Mouse (Mus musculus) yolk sac, embryonic 10.5 days (tissue): ENCODE results near the gene Gnptab.
A peak's percentile ranks its signal among the peaks of the same experiment; 100 is the strongest.
"Not testable (repeated sequence)": the region's sequence is repeated elsewhere in the genome, so short reads cannot be mapped to it uniquely, and the experiment has no call there.

Source experiments
- DNase-seq: peaks from one replicate; pipeline ENCODE4 v3.0.0-alpha.2; 2017; ENCODE audit warnings: low spot score

The Gnptab gene

DNA sequence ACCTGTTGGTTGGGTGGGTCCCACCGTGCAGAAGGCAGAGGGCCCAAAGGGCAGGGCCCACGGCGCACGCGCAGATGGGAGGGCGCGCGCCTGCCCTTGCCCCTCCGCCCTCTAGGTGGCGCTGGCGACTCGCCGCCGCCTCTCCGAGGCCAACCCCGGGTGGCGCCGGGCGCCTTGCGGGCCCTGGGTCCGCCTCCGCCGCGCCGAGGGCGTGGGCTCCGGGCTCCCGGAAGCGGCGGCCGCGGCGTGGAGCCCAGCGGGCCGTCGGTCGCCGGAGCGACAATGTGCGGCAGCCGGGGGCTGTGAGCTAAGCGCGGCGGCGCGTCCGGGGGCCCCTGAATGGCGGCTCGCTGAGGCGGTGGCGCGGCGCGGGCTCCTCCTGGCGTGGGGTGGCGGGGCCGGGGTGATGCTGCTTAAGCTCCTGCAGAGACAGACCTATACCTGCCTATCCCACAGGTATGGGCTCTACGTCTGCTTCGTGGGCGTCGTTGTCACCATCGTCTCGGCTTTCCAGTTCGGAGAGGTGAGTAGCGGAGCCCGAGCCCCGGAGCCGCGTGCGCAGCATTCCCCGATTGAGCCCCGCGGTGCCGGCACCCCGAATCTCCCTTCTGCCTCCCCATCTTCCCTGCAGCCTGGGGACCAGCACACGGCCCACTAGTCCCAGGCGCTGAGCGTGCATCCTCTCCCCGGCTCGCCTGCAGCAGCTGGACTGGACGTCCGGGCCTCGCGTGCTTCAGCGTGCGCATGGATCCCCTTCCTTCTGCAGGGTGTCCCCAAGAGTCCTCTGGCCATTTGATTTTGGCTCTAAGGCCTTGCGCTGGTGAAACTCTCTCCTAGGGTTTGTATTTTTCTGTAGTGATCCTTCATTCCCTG lies at the start of gene Gnptab, which contains the start of gene Dram1:
Gnptab (plus strand) TSS at position 120 of the 873 bp plus-strand sequence.
Dram1 (minus strand) TSS at position 68 of the 873 bp plus-strand sequence.
- peak; percentile 80 for DNase-seq

DNA sequence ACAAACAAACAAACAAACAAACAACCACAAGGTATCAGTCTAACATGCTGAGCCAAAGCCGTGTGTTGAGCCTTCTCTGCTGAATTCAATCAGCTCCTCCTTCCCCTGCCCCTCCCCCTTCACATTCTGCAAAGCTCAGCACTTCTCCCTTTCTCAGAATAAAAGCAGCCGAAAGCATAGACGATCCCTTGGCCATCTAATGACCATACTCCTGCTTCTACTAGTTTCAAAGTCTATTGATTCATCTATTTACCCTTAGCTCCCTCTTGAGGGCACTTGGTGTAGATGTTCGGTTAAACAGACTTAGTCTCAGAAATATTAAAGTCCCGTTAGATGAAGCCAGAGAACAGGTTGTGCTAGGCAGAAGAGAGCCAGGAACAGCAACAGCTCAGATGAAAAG lies 48.2 kb upstream of the Gnptab start:
- no peak for DNase-seq

DNA sequence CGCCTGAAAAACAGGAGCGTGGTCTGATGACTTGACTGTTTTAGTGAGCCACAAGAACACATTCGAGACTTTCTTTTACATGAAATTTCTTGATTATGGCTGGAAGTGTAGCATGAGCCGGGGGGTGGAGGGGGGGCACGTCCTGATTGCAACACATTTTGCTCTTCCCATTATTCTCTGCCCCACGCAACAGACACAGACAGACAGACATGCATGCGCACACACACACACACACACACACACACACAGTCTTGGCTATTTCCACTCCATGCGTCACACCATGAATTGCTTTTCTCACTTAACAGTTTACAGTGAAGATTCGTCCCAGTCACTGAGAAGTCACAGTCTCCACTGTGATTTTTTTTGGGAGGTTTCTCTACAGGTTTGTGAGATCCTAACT lies 38.3 kb upstream of the Gnptab start:
- DNase-seq: no peak

DNA sequence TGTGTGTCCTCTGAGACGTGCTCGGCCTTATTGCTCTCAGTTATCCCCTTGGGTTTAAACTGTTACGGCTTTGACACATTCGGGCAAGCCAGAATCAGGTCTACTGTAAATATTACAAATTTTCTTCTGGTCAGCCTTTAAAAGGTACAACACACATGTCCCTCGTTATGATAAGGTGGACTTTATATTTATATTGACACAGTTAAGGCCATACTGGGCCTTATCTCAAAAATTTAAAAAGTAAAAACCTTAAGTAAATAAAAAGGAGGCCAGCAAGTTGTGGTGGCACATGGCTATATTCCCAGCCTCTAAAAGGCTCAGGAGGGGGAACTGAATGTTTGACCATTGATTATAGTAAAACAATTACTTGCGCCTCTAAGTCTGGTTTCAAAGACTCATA lies 37.6 kb upstream of the Gnptab start:
- DNase-seq: no peak

DNA sequence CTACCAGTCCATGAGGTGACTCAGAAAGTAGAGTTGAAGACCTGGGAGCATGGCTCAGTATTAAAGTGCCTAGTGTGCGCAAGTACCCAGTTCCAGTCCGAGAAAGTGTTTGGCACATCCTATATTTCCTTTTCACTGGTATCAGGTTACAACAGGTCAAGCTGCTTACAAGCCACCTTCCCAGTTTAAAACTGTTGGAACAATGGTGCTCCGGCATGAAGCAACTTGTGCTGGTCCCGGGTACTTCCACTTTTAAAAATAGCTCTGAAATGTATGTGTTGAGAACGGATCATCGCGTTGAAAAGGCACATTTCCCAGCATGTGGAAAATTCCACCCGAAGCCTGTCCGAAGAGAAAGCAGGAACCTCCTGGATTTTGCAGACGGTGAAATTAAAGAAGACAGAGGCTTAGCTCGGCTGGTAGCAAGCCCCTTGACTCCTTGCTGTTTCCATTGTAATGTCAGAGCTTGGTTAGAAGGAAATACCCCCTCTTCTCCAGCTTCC lies 33.0 kb upstream of the Gnptab start:
- DNase-seq: no peak

DNA sequence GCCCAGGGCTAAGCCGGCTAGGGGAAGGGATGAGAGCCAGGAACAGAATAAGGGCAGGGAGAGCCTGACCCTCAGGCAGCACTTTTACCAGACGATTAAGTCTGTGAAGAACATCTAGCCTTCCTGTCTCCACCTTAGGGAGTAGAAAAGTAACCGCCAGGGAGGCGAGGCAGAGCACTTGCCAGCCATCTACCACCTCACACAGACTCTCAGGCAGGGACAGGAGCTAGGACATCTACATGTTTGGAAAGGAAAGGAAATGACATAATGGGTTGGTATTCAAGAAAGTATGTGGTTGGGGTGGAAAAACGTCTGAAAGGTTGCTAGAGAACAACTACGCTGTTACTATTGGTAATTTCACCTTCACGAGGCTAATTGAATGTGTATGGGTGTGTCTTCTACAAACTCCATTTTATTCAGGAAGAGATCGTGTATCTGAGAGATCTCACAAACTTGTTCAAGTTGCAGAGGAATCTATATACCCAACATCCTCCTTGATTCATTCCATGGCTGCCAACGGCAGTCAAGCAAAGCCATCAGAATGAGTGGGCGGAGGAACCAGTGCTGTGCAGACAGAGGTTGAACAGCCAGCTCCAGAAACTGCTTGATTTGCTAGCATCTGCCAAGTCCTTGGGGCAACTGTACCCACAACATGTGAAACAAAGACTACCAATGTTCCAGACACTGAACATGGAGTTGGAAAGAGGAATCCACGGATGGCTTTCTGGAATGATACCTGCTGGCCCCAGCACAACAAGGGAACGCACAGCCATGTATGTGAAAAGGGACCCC lies 32.3 kb upstream of the Gnptab start:
- no peak for DNase-seq

DNA sequence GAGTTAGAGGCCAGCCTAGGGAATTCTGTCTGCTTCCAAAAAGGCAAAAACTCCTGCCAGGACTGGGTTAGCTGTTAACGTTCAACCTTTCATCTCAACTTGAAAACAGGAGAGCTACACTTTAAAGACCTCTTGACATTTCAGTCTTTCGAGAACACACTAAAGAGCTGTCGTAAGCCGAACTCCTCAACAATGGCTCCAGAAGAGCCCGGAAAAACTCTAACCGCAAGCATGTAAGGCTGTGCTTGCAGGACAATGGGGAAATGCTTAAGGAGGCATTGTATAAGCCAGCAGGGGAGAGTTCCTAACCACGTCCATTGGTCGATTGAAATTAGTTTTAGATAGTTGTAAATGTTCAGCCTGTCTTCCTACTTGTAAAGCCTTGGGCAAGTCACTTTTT lies 29.1 kb upstream of the Gnptab start:
- DNase-seq: no peak

DNA sequence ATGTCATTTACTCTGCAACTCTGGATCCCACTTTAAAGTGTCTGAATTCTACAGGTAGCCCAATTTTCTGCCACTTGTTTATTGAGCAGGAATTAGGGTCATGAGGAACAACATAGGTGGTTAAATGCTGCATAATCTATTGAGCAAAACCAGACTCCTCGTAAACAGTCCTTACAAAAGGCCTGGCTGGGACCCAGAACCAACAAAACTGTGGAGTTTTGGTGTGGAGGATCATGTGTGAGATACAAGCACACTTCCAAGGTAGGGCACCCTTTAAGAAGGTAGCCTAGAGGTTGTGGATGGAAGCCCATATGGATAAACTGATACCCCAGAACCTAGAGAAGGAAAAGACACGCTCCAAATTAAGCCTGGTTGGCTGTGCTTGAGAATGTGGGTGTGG lies 28.2 kb upstream of the Gnptab start:
- no peak for DNase-seq

DNA sequence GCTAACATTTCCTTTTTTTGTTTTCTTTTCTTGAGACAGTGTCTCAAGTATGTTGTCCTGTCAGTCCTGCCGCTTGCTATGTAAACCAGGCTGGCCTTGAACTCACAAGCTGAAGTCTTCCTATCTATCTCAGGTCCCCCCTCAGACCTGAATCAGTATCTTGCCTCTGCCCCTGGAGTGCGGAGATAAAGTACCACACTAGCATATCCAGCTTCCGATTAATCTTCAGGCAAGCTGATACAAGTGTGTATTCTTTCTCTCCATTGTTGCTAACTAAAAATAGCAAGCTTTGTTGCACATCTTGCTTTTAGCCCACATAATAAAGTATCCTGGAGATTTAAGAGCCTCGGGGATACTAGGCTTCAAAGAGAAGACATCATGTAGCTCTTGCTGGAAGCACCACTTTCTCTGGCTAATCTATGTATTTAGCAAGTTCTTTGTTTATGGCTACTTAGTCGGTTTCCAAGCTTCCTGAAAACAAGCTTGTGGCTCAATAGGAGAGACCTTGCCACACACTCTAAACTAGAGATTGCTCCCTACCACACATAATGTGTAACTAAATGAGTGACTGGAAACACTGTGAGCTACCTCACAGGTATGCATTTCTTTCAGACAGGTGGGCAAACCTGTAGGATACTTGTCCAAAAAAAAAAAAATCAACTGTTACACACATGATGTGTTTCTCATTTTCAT lies 27.4 kb upstream of the Gnptab start:
- DNase-seq: no peak

DNA sequence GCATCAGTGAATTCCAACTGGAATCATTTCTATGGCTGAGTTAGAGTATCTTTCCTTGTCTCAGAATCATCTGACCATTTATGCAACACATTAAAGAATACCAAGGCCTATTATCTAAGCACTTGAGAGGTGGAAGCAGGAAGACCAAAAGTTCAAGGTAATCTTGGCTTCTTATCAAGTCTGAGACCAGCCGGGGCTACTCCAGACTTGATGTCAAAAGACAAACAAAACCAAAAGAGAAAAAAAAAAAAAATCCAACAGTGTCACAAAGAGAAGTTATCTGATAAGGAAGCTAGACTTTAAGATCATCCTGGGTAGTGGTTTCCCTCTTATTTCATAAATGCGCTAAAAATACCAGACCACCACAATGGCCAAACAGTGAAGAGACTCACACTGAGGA lies 26.4 kb upstream of the Gnptab start:
- DNase-seq: no peak

DNA sequence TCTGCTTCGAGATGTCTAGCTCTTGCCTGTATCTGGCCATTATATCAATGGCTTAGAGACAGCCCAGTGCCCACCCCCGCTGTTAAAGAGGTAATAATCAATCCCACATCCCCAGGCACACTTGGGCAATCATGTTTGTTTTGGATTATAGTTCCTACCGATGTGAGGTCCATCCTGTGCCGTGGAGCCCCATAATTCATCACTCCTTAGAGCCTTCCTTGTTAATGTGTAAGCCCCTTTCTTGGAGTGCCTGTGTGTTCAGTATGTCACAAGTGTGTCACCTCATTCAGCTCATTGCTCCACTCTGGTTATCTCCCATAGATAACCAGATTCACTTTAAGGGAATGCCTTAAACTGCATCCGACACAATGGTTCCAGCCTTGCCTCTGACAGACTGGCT lies 24.3 kb upstream of the Gnptab start:
- peak; percentile 78 for DNase-seq

DNA sequence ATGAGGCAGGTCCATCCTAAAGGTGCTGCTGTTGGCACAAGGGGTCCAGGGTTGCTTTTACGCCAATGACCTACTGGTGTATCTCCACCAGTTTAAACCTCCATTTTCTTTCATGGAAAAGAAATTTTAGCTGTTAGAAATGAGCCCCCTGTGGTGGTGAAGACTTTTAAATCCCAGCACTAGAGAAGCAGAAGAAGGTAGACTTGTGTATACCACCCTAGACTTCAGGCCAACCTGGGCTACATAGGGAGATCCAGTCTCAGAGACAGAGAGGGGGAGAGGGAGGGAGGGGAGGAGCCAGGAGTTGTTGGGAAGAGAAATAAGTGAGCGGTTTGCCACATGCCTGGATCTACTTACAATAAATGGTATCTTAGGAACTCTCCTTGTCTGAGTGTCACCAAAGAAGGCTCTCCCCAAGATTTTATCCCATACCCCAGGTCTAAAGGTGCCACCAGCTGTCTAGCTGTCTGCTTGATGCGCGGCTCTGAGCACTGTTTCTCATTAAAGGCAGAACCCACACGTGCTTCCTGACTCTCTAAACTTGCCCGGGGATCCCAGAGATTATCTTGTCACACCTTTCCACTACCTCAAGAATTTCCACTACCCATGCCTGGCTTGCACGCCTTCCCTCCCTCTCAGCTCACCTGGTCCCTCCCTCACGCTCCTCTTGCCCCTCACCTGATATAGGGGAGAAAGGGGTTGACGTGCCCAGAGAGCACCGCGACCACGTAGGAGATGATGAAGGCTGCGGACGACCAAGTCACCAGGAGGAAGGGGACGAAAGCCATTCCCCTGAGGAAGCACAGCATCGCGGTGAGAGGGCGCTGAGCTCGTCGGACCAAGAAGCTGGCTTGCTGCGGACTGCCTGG lies 22.6 kb upstream of the Gnptab start:
- no peak for DNase-seq

DNA sequence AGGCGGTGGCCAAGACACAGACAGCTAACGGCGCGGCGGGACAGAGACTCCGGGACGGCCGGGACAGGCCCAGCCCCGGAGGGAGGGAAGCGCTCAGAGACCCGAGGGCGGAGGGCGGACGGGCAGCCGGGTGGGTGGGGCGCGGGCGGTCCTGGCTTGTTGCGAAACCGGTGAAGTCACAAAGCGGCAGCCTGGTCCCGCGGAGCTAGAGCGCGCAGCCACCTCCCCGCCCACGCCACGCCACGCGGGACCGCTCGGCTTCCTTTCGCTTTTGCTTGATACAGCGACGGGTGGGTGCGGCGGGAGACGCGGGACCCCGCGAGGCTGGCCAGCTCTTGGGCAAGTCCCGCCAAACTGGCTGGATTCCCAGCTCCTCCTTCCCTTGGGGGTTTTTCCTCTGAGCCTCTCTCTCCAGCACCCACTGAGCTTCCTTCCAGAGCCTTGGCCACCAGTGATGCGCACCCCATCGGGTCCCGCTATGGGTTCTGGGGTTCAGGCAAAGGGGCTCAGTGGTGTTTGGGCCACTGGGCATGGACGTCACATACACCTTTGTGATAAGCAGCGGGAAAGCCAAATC lies 21.9 kb upstream of the Gnptab start:
- DNase-seq: peak; percentile 86

DNA sequence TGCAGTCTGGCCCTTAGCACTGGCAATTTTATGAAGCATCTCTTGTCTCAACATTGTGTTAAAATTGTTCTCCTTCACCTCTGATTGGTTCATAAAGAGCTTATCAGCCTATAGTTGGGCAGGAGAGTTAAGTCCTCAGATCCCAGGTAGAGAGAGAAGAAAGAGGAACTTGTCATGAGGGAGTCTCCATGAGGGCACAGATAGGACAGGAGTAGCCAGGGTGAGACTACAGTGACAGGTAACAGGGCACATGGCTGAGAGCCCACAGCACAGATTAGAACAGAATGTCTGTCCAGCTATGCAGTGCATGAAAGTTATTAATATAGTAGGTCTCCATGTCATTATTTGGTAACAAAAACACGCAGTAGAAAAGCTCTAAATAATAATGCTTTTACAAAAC lies 16.7 kb upstream of the Gnptab start:
- DNase-seq: no peak

DNA sequence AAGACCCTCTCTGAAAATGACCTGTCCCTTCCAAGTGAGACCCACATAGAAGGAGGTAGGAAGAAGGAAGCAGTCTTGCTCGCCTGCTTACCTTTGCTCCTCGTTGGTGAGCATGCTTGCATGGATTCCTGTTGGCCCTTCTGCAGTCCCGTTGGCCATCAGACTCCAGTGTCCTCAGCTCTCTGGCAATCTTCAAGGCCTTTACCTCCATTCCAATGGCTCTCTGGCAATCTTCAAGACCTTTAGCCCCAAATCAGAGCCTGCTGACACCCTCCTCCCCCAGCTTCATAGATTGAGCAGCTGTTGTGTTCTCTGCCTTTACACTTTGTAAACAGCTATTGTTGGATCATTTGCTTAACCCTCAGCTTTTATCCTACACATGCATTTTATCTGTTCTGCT lies 14.7 kb upstream of the Gnptab start:
- DNase-seq: no peak

DNA sequence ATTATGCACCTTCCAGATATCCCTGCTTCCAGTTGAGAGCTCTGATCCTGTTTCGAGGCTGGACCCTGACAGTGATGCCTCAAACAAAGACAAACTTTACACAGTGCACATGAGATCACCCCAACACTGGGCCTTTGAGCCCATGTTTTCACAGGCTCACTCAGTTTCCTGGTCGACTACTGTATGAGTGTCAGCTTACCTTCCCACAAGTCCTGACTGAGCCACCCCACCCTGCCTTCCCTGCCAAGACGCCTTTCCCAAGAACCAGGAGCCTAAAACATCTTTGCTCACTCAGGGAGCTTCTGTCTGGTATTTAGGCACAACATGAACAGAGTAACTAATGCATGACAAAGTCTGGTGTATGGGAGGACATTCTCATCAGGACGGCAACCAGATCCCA lies 9.7 kb upstream of the Gnptab start:
- no peak for DNase-seq

DNA sequence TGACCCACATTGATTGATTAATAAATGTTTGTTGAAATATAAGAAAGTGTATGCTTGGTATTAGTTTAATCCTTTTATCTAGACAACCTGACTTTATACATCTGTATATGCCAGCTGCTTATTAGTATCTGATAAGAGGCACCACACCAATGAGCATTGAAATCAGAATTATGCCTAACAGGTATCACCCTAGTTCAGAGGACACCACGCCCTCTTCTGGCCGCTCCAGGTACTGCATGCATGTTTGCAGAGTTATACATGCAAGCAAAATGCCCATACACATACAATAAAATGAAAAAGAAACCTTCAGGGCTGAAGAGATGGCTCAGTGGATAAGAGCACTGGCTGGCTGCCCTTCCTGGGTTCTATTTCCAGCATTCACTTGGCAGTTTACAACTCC lies 7.1 kb upstream of the Gnptab start:
- no peak for DNase-seq

DNA sequence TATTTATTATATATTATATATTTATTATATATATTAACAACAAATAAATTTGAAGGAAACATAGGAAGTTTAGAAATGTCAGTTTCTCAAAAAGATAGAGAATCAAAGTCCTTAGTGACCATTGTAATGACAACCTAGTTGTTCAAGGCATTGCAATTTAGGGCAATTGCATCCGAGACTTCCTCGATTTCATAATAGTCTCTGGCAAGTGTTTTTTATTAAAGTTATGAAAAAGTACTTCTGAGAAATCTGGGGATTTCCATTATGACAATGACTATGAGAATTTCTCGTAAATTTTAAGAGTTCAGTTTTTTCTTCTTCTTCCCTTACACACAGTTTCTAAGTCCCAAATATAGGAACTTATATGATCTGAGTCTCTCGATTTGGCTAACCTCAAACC lies 6.5 kb upstream of the Gnptab start:
- no peak for DNase-seq

DNA sequence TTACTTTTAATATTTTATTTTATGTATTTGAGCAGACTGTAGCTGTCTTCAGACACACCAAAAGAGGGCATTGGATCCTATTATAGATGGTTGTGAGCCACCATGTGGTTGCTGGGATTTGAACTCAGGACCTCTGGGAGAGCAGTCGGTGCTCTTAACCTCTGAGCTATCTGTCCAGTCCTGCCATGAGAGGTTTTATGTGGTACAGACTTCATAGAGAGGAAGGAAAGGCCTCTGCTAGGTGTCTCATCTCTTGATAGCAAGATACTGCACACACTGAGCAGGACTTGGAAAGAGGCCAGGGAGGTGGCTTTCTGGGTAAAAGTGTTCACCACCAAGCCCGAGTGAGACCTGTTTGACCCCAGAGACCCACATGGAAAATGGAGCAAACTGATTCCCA lies 6.0 kb upstream of the Gnptab start:
- DNase-seq: not testable (repeated sequence)

DNA sequence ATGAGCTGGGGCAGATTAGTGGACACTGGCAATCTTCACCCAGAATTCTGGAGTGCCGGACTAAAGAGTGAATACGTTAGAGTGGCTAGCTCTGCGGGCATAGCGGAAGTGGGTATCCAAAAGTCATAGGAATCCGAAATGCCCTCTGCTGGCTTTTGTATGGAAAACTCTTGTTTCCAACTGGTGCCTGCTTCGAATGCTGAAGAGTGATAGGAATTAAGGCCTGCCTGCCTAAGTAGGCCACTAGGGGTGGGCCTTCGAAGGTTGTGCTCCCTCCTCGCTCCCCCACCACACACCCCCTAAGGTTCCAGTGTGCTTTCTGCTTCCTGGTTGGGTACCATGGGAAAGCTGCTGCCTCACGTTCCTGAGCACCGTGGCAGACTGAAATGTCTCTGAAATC lies 3.9 kb upstream of the Gnptab start:
- DNase-seq: no peak

DNA sequence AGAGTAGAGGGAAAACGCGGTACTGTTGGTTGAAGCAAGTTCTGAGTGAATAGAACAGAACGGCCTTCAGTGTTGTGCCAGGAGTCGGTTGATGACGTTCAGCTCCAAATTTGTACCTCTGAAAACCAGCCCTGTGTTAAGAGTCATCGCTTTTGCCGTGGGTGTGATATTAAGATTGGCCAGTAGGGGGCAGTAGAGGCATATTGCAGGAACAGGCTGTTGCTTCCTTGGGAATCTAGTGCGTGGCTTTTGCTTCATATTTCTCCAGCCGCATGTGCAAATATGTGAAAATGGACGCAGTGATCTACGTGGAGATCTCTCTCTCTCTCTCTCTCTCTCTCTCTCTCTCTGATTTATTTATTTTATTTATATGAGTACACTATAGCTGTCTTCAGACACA lies 2.2 kb upstream of the Gnptab start:
- peak; percentile 68 for DNase-seq
